Mouse (Mus musculus): ENCODE data around the gene Gm10188.

GRCm38 (mm10) chr1:132196337-132196736 lies 33.2 kb downstream of the Gm10188 start:
- TF ChIP-seq POLR2A (IDR thresholded peaks at IDR 0.05; ENCODE audit: insufficient read depth, low read length) (no peak), CTCF (IDR thresholded peaks at IDR 0.05; ENCODE audit: low read depth, low read length) (no peak)

All from ES-Bruce4 (cell line).